Comparison of ENCODE assay signal across 36 mouse cellular contexts in genomic region chr8:105451903-105452603, GRCm38 (mm10). TPM values are rescaled to one million over a fixed set of nuclear protein-coding genes. Genes with fewer than 3 reads are reported as not detected.
DNase-seq lines count a peak whose midpoint lies in the region; ATAC-seq lines count a peak whose summit lies in the region.
"Had no signal": no experiment of that assay in that cellular context is flagged by ENCODE, and none has a peak within 500 bp of the region (broad histone marks: within the 10 kb centered on the region; RNA-seq: fewer than 3 reads in every experiment).

No protein-coding gene starts in this region.

- ATAC-seq in forebrain, embryonic 12.5 days (ENCODE audit: low FRiP score): 0 out of 2 replicates have a peak, but pooled peaks have one; percentile 14
- ATAC-seq in forebrain, embryonic 11.5 days (replicated peaks; ENCODE audit: low FRiP score): no peak
- no peak for ATAC-seq in midbrain, embryonic 15.5 days (replicated peaks)
- ATAC-seq: forebrain, embryonic 15.5 days; Patski had no signal

- H3K27ac ChIP-seq in forebrain, embryonic 12.5 days: peak overlapping the region; percentile 46; the same call in 1 of the 2 replicates
- H3K27ac ChIP-seq in forebrain, embryonic 11.5 days (ENCODE audit: low read depth, low read length): no peak overlapping the region
- H3K27ac ChIP-seq in heart, embryonic 10.5 days: no peak overlapping the region
- H3K27ac ChIP-seq in midbrain, embryonic 10.5 days (replicated peaks): peak overlapping the region; percentile 58
- H3K27ac ChIP-seq in midbrain, embryonic 15.5 days: no peak overlapping the region
- H3K27ac ChIP-seq: embryonic facial prominence, embryonic 10.5 days; forebrain, embryonic 15.5 days; heart, embryonic 13.5 days; neural tube, embryonic 12.5 days had no signal

- H3K4me2 ChIP-seq in forebrain, embryonic 12.5 days: no peak overlapping the region
- H3K4me2 ChIP-seq in forebrain, embryonic 11.5 days (ENCODE audit: low read depth, low read length, severe bottlenecking): no peak overlapping the region
- H3K4me2 ChIP-seq in midbrain, embryonic 15.5 days: no peak overlapping the region
- H3K4me2 ChIP-seq: forebrain, embryonic 15.5 days; heart, embryonic 13.5 days; kidney, embryonic 15.5 days; liver, embryonic 11.5 days; lung, embryonic 15.5 days; neural tube, embryonic 12.5 days had no signal

- no peak overlapping the region for H3K9ac ChIP-seq in forebrain, embryonic 12.5 days
- H3K9ac ChIP-seq in forebrain, embryonic 11.5 days (ENCODE audit: low read length): no peak overlapping the region
- H3K9ac ChIP-seq in midbrain, embryonic 15.5 days: no peak overlapping the region
- H3K9ac ChIP-seq: forebrain, embryonic 15.5 days; heart, embryonic 13.5 days; kidney, embryonic 15.5 days; lung, embryonic 15.5 days; neural tube, embryonic 12.5 days had no signal

- H3K36me3 ChIP-seq in forebrain, embryonic 12.5 days (replicated peaks): no peaks in the 10 kb centered on the region
- no peaks in the 10 kb centered on the region for H3K36me3 ChIP-seq in forebrain, embryonic 11.5 days (ENCODE audit: control insufficient read depth, insufficient read depth, low read length)
- no peaks in the 10 kb centered on the region for H3K36me3 ChIP-seq in heart, embryonic 10.5 days
- H3K36me3 ChIP-seq in midbrain, embryonic 10.5 days: no peaks in the 10 kb centered on the region
- H3K36me3 ChIP-seq in midbrain, embryonic 15.5 days (replicated peaks): no peaks in the 10 kb centered on the region
- H3K36me3 ChIP-seq: embryonic facial prominence, embryonic 10.5 days; forebrain, embryonic 15.5 days; G1E; heart, embryonic 13.5 days; kidney, embryonic 15.5 days; lung, embryonic 15.5 days; neural tube, embryonic 12.5 days had no signal

- no peak overlapping the region for H3K4me3 ChIP-seq in forebrain, embryonic 12.5 days (replicated peaks)
- H3K4me3 ChIP-seq in forebrain, embryonic 11.5 days (ENCODE audit: low read depth, low read length): no peak overlapping the region
- no peak overlapping the region for H3K4me3 ChIP-seq in heart, embryonic 10.5 days
- no peak overlapping the region for H3K4me3 ChIP-seq in midbrain, embryonic 10.5 days
- no peak overlapping the region for H3K4me3 ChIP-seq in midbrain, embryonic 15.5 days
- H3K4me3 ChIP-seq: embryonic facial prominence, embryonic 10.5 days; forebrain, embryonic 15.5 days; heart, embryonic 13.5 days; kidney, embryonic 15.5 days; lung, embryonic 15.5 days; megakaryocyte, embryonic 14.5 days; neural tube, embryonic 12.5 days had no signal

- H3K4me1 ChIP-seq in forebrain, embryonic 12.5 days: peaks cover 16% of the 10 kb centered on the region
- H3K4me1 ChIP-seq in forebrain, embryonic 11.5 days (replicated peaks; ENCODE audit: control insufficient read depth, insufficient read depth, low read length): 0 out of 2 replicates have a peak, but pooled peaks cover 2% of the 10 kb centered on the region
- H3K4me1 ChIP-seq in heart, embryonic 10.5 days: no peaks in the 10 kb centered on the region; the same call in 1 of the 2 replicates
- peaks cover 17% of the 10 kb centered on the region for H3K4me1 ChIP-seq in midbrain, embryonic 10.5 days
- H3K4me1 ChIP-seq in midbrain, embryonic 15.5 days: 0 out of 2 replicates have a peak, but pooled peaks cover 6% of the 10 kb centered on the region
- H3K4me1 ChIP-seq: embryonic facial prominence, embryonic 10.5 days had no signal

- WGBS in forebrain, embryonic 12.5 days: 52% methylated on average over 15 of the region's 15 CpGs
- 55% methylated on average over 15 of the region's 15 CpGs for WGBS in forebrain, embryonic 11.5 days
- 62% methylated on average over 15 of the region's 15 CpGs for WGBS in heart, embryonic 10.5 days
- WGBS in midbrain, embryonic 10.5 days: 58% methylated on average over 15 of the region's 15 CpGs
- WGBS in midbrain, embryonic 15.5 days: 56% methylated on average over 15 of the region's 15 CpGs

- no peaks in the 10 kb centered on the region for H3K9me3 ChIP-seq in forebrain, embryonic 12.5 days
- H3K9me3 ChIP-seq in forebrain, embryonic 11.5 days (ENCODE audit: control insufficient read depth, low read length): no peaks in the 10 kb centered on the region
- no peaks in the 10 kb centered on the region for H3K9me3 ChIP-seq in heart, embryonic 10.5 days
- H3K9me3 ChIP-seq in midbrain, embryonic 10.5 days (replicated peaks): no peaks in the 10 kb centered on the region
- H3K9me3 ChIP-seq in midbrain, embryonic 15.5 days: no peaks in the 10 kb centered on the region
- H3K9me3 ChIP-seq: embryonic facial prominence, embryonic 10.5 days; forebrain, embryonic 15.5 days; G1E; heart, embryonic 13.5 days; kidney, embryonic 15.5 days; lung, embryonic 15.5 days; megakaryocyte, embryonic 14.5 days; neural tube, embryonic 12.5 days had no signal

- DNase-seq in forebrain, embryonic 11.5 days (ENCODE audit: low spot score): no peak
- DNase-seq in heart, embryonic 10.5 days (ENCODE audit: low spot score): peak; percentile 61
- DNase-seq in heart, postnatal 4 days: no peak
- DNase-seq in midbrain, embryonic 10.5 days (ENCODE audit: low spot score): no peak
- no peak for DNase-seq in T-cell, adult 2 months (ENCODE audit: low spot score)
- DNase-seq: adrenal gland, adult 8-10 months; B cell, adult 2 months; cerebellum, adult 9-11 months; heart, postnatal 14 days; kidney, adult 11 months; kidney, postnatal 36 days; layer of hippocampus, postnatal 36 days; lung, postnatal 36 days; midbrain, embryonic 14.5 days; thymus, adult 18-20 months; thymus, postnatal 36 days had no signal

- no peaks in the 10 kb centered on the region for H3K27me3 ChIP-seq in forebrain, embryonic 12.5 days
- H3K27me3 ChIP-seq in forebrain, embryonic 11.5 days (ENCODE audit: control insufficient read depth, insufficient read depth, low read length): no peaks in the 10 kb centered on the region
- no peaks in the 10 kb centered on the region for H3K27me3 ChIP-seq in heart, embryonic 10.5 days (ENCODE audit: insufficient read depth, poor library complexity, severe bottlenecking)
- no peaks in the 10 kb centered on the region for H3K27me3 ChIP-seq in midbrain, embryonic 10.5 days (ENCODE audit: low read depth, poor library complexity, severe bottlenecking)
- no peaks in the 10 kb centered on the region for H3K27me3 ChIP-seq in midbrain, embryonic 15.5 days (replicated peaks)
- H3K27me3 ChIP-seq: CH12.LX; forebrain, embryonic 15.5 days; kidney, embryonic 15.5 days; lung, embryonic 15.5 days; neural tube, embryonic 12.5 days had no signal

RNA-seq across cellular contexts. Expression of gene Tppp3, which starts 19.3 kb away (rescaled TPM):
- polyA plus RNA-seq in forebrain, embryonic 12.5 days (2016; fragmentation: Nextera tagmentation; extraction: Ambion mirVana): 39.9 and 41.3 TPM in 2 replicates
- polyA plus RNA-seq in forebrain, embryonic 11.5 days (2014; fragmentation: Nextera tagmentation; extraction: Ambion mirVana): 36.1 and 37.7 TPM in 2 replicates
- polyA plus RNA-seq in heart, embryonic 10.5 days (2016; fragmentation: Nextera tagmentation; extraction: Ambion mirVana): 25.5 and 28.4 TPM in 2 replicates
- total RNA-seq in heart, postnatal 4 days (2021): 10 to 100 TPM; 44.4 to 46.1 TPM
- 94.4 and 100.0 TPM in 2 replicates for polyA plus RNA-seq in midbrain, embryonic 10.5 days (2016; fragmentation: Nextera tagmentation; extraction: Ambion mirVana)
- 125 and 127 TPM in 2 replicates for polyA plus RNA-seq in midbrain, embryonic 15.5 days (2015; fragmentation: Nextera tagmentation; extraction: Ambion mirVana)
- total RNA-seq: G1E had no signal
- polyA plus RNA-seq: G1E had no signal

RNA-seq across cellular contexts. Expression of gene Lrrc36, which starts 38.7 kb away (rescaled TPM):
- polyA plus RNA-seq in forebrain, embryonic 12.5 days (2016; fragmentation: Nextera tagmentation; extraction: Ambion mirVana): 1.2 and 1.4 TPM in 2 replicates
- 1.2 and 1.4 TPM in 2 replicates for polyA plus RNA-seq in forebrain, embryonic 11.5 days (2014; fragmentation: Nextera tagmentation; extraction: Ambion mirVana)
- 0.09 TPM in 1 of 2 replicates, not detected in the other for polyA plus RNA-seq in heart, embryonic 10.5 days (2016; fragmentation: Nextera tagmentation; extraction: Ambion mirVana)
- under 1 TPM; 0.50 to 0.93 TPM for total RNA-seq in heart, postnatal 4 days (2021)
- polyA plus RNA-seq in midbrain, embryonic 10.5 days (2016; fragmentation: Nextera tagmentation; extraction: Ambion mirVana): 2.6 and 3.7 TPM in 2 replicates
- 0.97 and 1.3 TPM in 2 replicates for polyA plus RNA-seq in midbrain, embryonic 15.5 days (2015; fragmentation: Nextera tagmentation; extraction: Ambion mirVana)
- total RNA-seq: G1E had no signal
- polyA plus RNA-seq: G1E; limb, embryonic 11.5 days; Patski; small intestine, adult 2 months had no signal

RNA-seq across cellular contexts. Expression of gene Kctd19, which starts 38.8 kb away (rescaled TPM):
- polyA plus RNA-seq in forebrain, embryonic 12.5 days (2016; fragmentation: Nextera tagmentation; extraction: Ambion mirVana): 0.13 TPM in 1 of 2 replicates, not detected in the other
- not detected in 2 replicates for polyA plus RNA-seq in forebrain, embryonic 11.5 days (2014; fragmentation: Nextera tagmentation; extraction: Ambion mirVana)
- not detected in 2 replicates for polyA plus RNA-seq in heart, embryonic 10.5 days (2016; fragmentation: Nextera tagmentation; extraction: Ambion mirVana)
- not detected for total RNA-seq in heart, postnatal 4 days (2021)
- 0.07 TPM in 1 of 2 replicates, not detected in the other for polyA plus RNA-seq in midbrain, embryonic 10.5 days (2016; fragmentation: Nextera tagmentation; extraction: Ambion mirVana)
- not detected in 2 replicates for polyA plus RNA-seq in midbrain, embryonic 15.5 days (2015; fragmentation: Nextera tagmentation; extraction: Ambion mirVana)
- total RNA-seq: G1E; heart, adult 18-20 months; heart, postnatal 14 days; layer of hippocampus, adult 8-10 months; layer of hippocampus, postnatal 36 days; left cerebral cortex, postnatal 10 days had no signal
- polyA plus RNA-seq: cortical plate, adult 2 months; G1E; heart, embryonic 13.5 days; kidney, embryonic 15.5 days; limb, embryonic 11.5 days; liver, embryonic 11.5 days; lung, embryonic 15.5 days; midbrain, embryonic 14.5 days; neural tube, embryonic 12.5 days; Patski; small intestine, adult 2 months; stomach, embryonic 16.5 days had no signal

RNA-seq across cellular contexts. Expression of gene Zdhhc1, which starts 44.6 kb away (rescaled TPM):
- polyA plus RNA-seq in forebrain, embryonic 12.5 days (2016; fragmentation: Nextera tagmentation; extraction: Ambion mirVana): 24.7 and 26.1 TPM in 2 replicates
- polyA plus RNA-seq in forebrain, embryonic 11.5 days (2014; fragmentation: Nextera tagmentation; extraction: Ambion mirVana): 20.2 and 24.6 TPM in 2 replicates
- 16.1 and 21.6 TPM in 2 replicates for polyA plus RNA-seq in heart, embryonic 10.5 days (2016; fragmentation: Nextera tagmentation; extraction: Ambion mirVana)
- 10 to 100 TPM; 14.6 to 15.9 TPM for total RNA-seq in heart, postnatal 4 days (2021)
- polyA plus RNA-seq in midbrain, embryonic 10.5 days (2016; fragmentation: Nextera tagmentation; extraction: Ambion mirVana): 18.6 and 24.0 TPM in 2 replicates
- 36.5 and 39.9 TPM in 2 replicates for polyA plus RNA-seq in midbrain, embryonic 15.5 days (2015; fragmentation: Nextera tagmentation; extraction: Ambion mirVana)

Comparison
In these comparisons a context has a peak if more than half of its experiments do, and no peak if none do; other contexts are left out.
1. H3K27ac ChIP-seq: peak in forebrain, embryonic 12.5 days (single experiment) and midbrain, embryonic 10.5 days (single experiment); none in forebrain, embryonic 11.5 days (single experiment), heart, embryonic 10.5 days (single experiment) and midbrain, embryonic 15.5 days (single experiment).